Mouse (Mus musculus) lung, postnatal 0 days (tissue): ENCODE measurements around the gene Arid1a. TPM values are rescaled to one million over a fixed set of nuclear protein-coding genes. Genes with fewer than 3 reads are reported as not detected.

Source experiments
- ATAC-seq: fragments of 200-750 bp; cut with Nextera tagmentation; 2 replicates; pipeline ENCODE4 v1.8.0; 2017; ENCODE audit warnings: moderate library complexity
- DNase-seq: peaks from one replicate; pipeline ENCODE4 v3.0.0-alpha.2; 2016; ENCODE audit warnings: low spot score
- H3K27ac ChIP-seq: fragments of 300-500 bp; sonication (generic); 2 replicates; pipeline ENCODE4 v1.5.1; 2014; ENCODE audit warnings: antibody characterized with exemption, mild to moderate bottlenecking, low read length, mixed read lengths
- H3K27me3 ChIP-seq: fragments of 300-500 bp; sonication (generic); replicated peaks from 2 replicates; pipeline ENCODE4 v1.6.1; 2014; ENCODE audit warnings: low read length, mixed read lengths; ENCODE audit not compliant: insufficient read depth
- H3K36me3 ChIP-seq: fragments of 300-500 bp; sonication (generic); 2 replicates; pipeline ENCODE4 v1.6.1; 2014; ENCODE audit warnings: low read length, mixed read lengths; ENCODE audit not compliant: insufficient read depth
- H3K4me1 ChIP-seq: fragments of 300-500 bp; sonication (generic); 2 replicates; pipeline ENCODE4 v1.6.1; 2014; ENCODE audit warnings: antibody characterized with exemption, low read depth, low read length, mixed read lengths; ENCODE audit not compliant: insufficient read depth
- H3K4me2 ChIP-seq: fragments of 300-500 bp; sonication (generic); replicated peaks from 2 replicates; pipeline ENCODE4 v1.6.1; 2014; ENCODE audit warnings: low read depth, mild to moderate bottlenecking, low read length, moderate library complexity, mixed read lengths
- H3K4me3 ChIP-seq: fragments of 300-500 bp; sonication (generic); 2 replicates; pipeline ENCODE4 v1.5.1; 2014; ENCODE audit warnings: low read depth, low read length
- H3K9ac ChIP-seq: fragments of 300-500 bp; sonication (generic); replicated peaks from 2 replicates; pipeline ENCODE4 v1.6.1; 2014; ENCODE audit warnings: low read depth, mild to moderate bottlenecking
- H3K9me3 ChIP-seq: fragments of 300-500 bp; sonication (generic); 2 replicates; pipeline ENCODE4 v1.6.1; 2016; ENCODE audit warnings: low read length, mixed read lengths
- CTCF ChIP-seq: IDR thresholded peaks from 2 replicates; pipeline ENCODE4 v1.5.1; 2016; ENCODE audit warnings: antibody characterized with exemption, mild to moderate bottlenecking
- EP300 ChIP-seq: IDR thresholded peaks from 2 replicates; pipeline ENCODE4 v1.6.1; 2016; ENCODE audit warnings: antibody characterized with exemption, mild to moderate bottlenecking, control low read depth
- WGBS: fragments of 180-500 bp; shearing (Covaris S2); extraction: QIAGEN DNeasy Blood & Tissue Kit; methylation state at CpG from one replicate; pipeline ENCODE4 v1.1.7; 2014; 5-methylcytosine and 5-hydroxymethylcytosine counted together
- microRNA-seq: library from miRNA; unstranded; fragments of <30 nt; microRNA quantifications from one replicate; pipeline ENCODE4, GENCODE M21; 2016
- polyA plus RNA-seq: library from polyadenylated mRNA; unstranded; fragments of >200 nt; fragmentation: Nextera tagmentation; extraction: Ambion mirVana; gene quantifications from 2 replicates; pipeline ENCODE4 v1.2.1, GENCODE M21; 2015

The Arid1a gene
- polyA plus RNA-seq, 1 experiment from 2014 or later: 13.7 TPM

- no peaks in the 10 kb centered on the region for H3K36me3 ChIP-seq
- H3K9ac ChIP-seq: no peak overlapping the region
- TF ChIP-seq EP300 (no peak), CTCF (no peak)
- no peaks in the 10 kb centered on the region for H3K9me3 ChIP-seq
- 0 out of 2 replicates have a peak overlapping the region, but pooled peaks have one; percentile 63 for H3K4me3 ChIP-seq
- DNase-seq: peak; percentile 83
- WGBS: 54% methylated on average over 14 of the region's 14 CpGs
- no peaks in the 10 kb centered on the region for H3K27me3 ChIP-seq
- peak overlapping the region; percentile 70 for H3K27ac ChIP-seq
- peak overlapping the region; percentile 88 for H3K4me2 ChIP-seq
- peaks cover 6% of the 10 kb centered on the region; the same call in 1 of the 2 replicates for H3K4me1 ChIP-seq
- ATAC-seq: peak; percentile 53
These were observed 125.3 kb downstream of the Arid1a start for GRCm38 (mm10) chr4:133631071-133631768.

DNA sequence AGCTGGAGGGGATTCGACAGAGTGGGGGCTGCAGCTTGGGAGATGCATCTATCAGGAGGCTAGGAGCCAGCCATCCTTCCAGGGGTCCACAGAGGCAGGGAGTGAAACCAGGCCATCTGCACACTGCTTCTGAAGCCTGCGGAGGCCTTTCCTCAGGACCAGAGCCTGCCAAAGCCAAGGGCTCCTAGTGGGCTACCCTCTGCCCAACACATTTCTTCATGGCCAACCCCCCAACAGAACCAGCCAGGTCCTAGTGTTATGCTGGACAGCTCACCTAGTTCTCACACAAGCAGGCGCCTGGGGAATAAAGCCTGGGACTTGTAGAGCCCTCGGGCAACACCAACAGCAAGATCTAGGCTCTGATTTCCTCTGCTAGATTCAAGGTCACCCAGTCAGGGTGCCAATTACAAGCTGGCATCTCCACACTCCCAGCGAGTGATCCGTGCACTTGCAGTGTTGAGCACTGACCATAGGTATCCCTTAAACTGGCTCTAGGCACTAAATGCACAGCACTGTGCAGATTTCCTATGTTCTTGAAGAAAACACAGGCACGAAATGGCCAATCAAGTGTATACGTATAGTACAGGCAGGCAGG is 126.1 kb downstream of the Arid1a start:
- Histone ChIP-seq H3K9me3 (no peaks in the 10 kb centered on the region), H3K4me3 (no peak overlapping the region), H3K27ac (peak overlapping the region; percentile 70), H3K9ac (no peak overlapping the region), H3K36me3 (no peaks in the 10 kb centered on the region), H3K4me1 (peaks cover 6% of the 10 kb centered on the region; the same call in 1 of the 2 replicates), H3K27me3 (no peaks in the 10 kb centered on the region), H3K4me2 (peak overlapping the region; percentile 88)
- 69% methylated on average over 8 of the region's 8 CpGs for WGBS
- no peak for ATAC-seq
- TF ChIP-seq EP300: no peak
- no peak for TF ChIP-seq CTCF
- no peak for DNase-seq

DNA sequence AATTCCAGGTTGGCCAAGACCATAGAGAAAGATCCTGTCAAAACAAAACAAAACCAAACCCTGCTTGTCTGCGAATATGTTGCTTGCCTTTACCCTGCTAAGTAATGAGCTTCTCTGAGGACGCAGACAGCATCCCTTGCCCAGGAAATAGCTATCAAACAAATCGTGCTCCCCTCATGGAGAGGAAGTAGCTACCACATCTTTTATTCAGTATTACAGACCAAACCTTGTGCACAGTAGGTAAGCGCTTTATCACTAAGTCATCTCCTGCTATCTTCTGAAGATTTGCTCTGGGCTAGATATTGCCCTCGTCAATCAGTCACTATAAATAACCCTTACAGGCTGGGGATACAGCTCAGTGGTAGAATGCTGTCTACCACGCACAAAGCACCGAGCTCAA is 127.4 kb downstream of the Arid1a start:
- ATAC-seq (no peak), DNase-seq (no peak)
- Histone ChIP-seq H3K27me3 (no peaks in the 10 kb centered on the region), H3K27ac (no peak overlapping the region), H3K9me3 (no peaks in the 10 kb centered on the region), H3K4me1 (peaks cover 6% of the 10 kb centered on the region; the same call in 1 of the 2 replicates), H3K4me3 (no peak overlapping the region), H3K36me3 (no peaks in the 10 kb centered on the region), H3K4me2 (no peak overlapping the region), H3K9ac (no peak overlapping the region)
- TF ChIP-seq EP300: no peak
- no peak for TF ChIP-seq CTCF
- 66% methylated on average over 7 of the region's 7 CpGs for WGBS

Small RNA genes within 50 kb of the gene (microRNA-seq; reads per million reads assigned to microRNA genes)
- 0.73 reads per million for gene Mir7227

Other genes starting within 250 kb of the Arid1a start
- gene Kdf1, start 237.8 kb downstream of the Arid1a start, polyA plus RNA-seq: 24.8 TPM in 2 replicates
- gene Nudc, start 210.8 kb downstream of the Arid1a start, polyA plus RNA-seq: 130 and 154 TPM in 2 replicates
- 0.37 and 0.39 TPM in 2 replicates for gene Nr0b2, start 203.4 kb downstream of the Arid1a start, polyA plus RNA-seq
- gene Gpatch3, start 182.0 kb downstream of the Arid1a start, polyA plus RNA-seq: 6.7 and 7.1 TPM in 2 replicates
- gene Gpn2, start 172.4 kb downstream of the Arid1a start, polyA plus RNA-seq: 15.8 and 17.6 TPM in 2 replicates
- gene Sfn, start 154.6 kb downstream of the Arid1a start, polyA plus RNA-seq: 23.7 and 32.4 TPM in 2 replicates
- 5.8 and 9.4 TPM in 2 replicates for gene Zdhhc18, start 106.6 kb downstream of the Arid1a start, polyA plus RNA-seq
- 17.3 and 17.8 TPM in 2 replicates for gene Pigv, start 84.1 kb downstream of the Arid1a start, polyA plus RNA-seq
- gene Rps6ka1, start 131.0 kb upstream of the Arid1a start, polyA plus RNA-seq: 36.2 and 38.0 TPM in 2 replicates
- gene Hmgn2, start 211.9 kb upstream of the Arid1a start, polyA plus RNA-seq: 456 and 496 TPM in 2 replicates
- 23.8 and 25.1 TPM in 2 replicates for gene Dhdds, start 244.1 kb upstream of the Arid1a start, polyA plus RNA-seq